Mouse (Mus musculus): Measurements from ENCODE around the gene Olfr1101. TPM values are rescaled to one million over a fixed set of nuclear protein-coding genes. Genes with fewer than 3 reads are reported as not detected.

Olfr1101 gene
- polyA plus RNA-seq (2014; fragmentation: Nextera tagmentation; extraction: Ambion mirVana) = not detected in 2 replicates

- DNase-seq (ENCODE audit: low spot score) (no peak), ATAC-seq (ENCODE audit: low read depth) (no peak)
- Histone ChIP-seq H3K9me3 (ENCODE audit: control insufficient read depth, low read length) (no peaks in the 10 kb centered on the region), H3K36me3 (ENCODE audit: control insufficient read depth, insufficient read depth, low read length) (no peaks in the 10 kb centered on the region), H3K4me1 (ENCODE audit: control insufficient read depth, insufficient read depth, low read length) (no peaks in the 10 kb centered on the region), H3K27ac (replicated peaks; ENCODE audit: low read depth, low read length) (no peak within 1 kb of the TSS), H3K4me3 (ENCODE audit: low read depth, low read length) (no peak within 1 kb of the TSS), H3K27me3 (replicated peaks; ENCODE audit: control insufficient read depth, insufficient read depth, low read length) (no peaks in the 10 kb centered on the region), H3K9ac (ENCODE audit: low read depth, low read length) (no peak within 1 kb of the TSS), H3K4me2 (ENCODE audit: low read depth, low read length) (no peak within 1 kb of the TSS)
- 75% methylated on average over 3 of the region's 3 CpGs for WGBS
Measured at GRCm38 (mm10) chr2:86991121-86991520, at the start of gene Olfr1101. TSS of gene Olfr1101 (minus strand) at chr2:86991221.

- Histone ChIP-seq H3K9ac (ENCODE audit: low read depth, low read length) (no peak within 1 kb of the TSS), H3K4me1 (ENCODE audit: control insufficient read depth, insufficient read depth, low read length) (no peaks in the 10 kb centered on the region), H3K4me3 (ENCODE audit: low read depth, low read length) (no peak within 1 kb of the TSS), H3K36me3 (ENCODE audit: control insufficient read depth, insufficient read depth, low read length) (no peaks in the 10 kb centered on the region), H3K27ac (replicated peaks; ENCODE audit: low read depth, low read length) (no peak within 1 kb of the TSS), H3K4me2 (ENCODE audit: low read depth, low read length) (no peak within 1 kb of the TSS), H3K27me3 (replicated peaks; ENCODE audit: control insufficient read depth, insufficient read depth, low read length) (no peaks in the 10 kb centered on the region), H3K9me3 (ENCODE audit: control insufficient read depth, low read length) (no peaks in the 10 kb centered on the region)
- DNase-seq (ENCODE audit: low spot score) (no peak), ATAC-seq (ENCODE audit: low read depth) (no peak)
Measured at GRCm38 (mm10) chr2:87036431-87036830, 45.4 kb upstream of the Olfr1101 start, which contains the start of gene Olfr1105. TSS of gene Olfr1105 (minus strand) at chr2:87036531.

GRCm38 (mm10) chr2:87026980-87027379 is 36.0 kb upstream of the Olfr1101 start, which contains the start of gene Olfr1104:
TSS of gene Olfr1104 (minus strand) at chr2:87027080.
- Histone ChIP-seq H3K27me3 (replicated peaks; ENCODE audit: control insufficient read depth, insufficient read depth, low read length) (no peaks in the 10 kb centered on the region), H3K4me2 (ENCODE audit: low read depth, low read length) (no peak within 1 kb of the TSS), H3K27ac (replicated peaks; ENCODE audit: low read depth, low read length) (no peak within 1 kb of the TSS), H3K4me3 (ENCODE audit: low read depth, low read length) (no peak within 1 kb of the TSS), H3K9ac (ENCODE audit: low read depth, low read length) (no peak within 1 kb of the TSS), H3K4me1 (ENCODE audit: control insufficient read depth, insufficient read depth, low read length) (no peaks in the 10 kb centered on the region), H3K9me3 (ENCODE audit: control insufficient read depth, low read length) (no peaks in the 10 kb centered on the region), H3K36me3 (ENCODE audit: control insufficient read depth, insufficient read depth, low read length) (no peaks in the 10 kb centered on the region)
- DNase-seq (ENCODE audit: low spot score) = no peak
- ATAC-seq (ENCODE audit: low read depth) = no peak
- 68% methylated on average over 1 of the region's 1 CpGs for WGBS

GRCm38 (mm10) chr2:86998098-86998497 is 7.1 kb upstream of the Olfr1101 start, which contains the start of gene Olfr1102:
TSS of gene Olfr1102 (plus strand) at chr2:86998398.
- ATAC-seq (ENCODE audit: low read depth) = no peak
- no peak within 1 kb of the TSS for H3K4me2 ChIP-seq (ENCODE audit: low read depth, low read length)

GRCm38 (mm10) chr2:86979854-86980253 is 11.2 kb downstream of the Olfr1101 start, which contains the start of gene Olfr1100:
TSS of gene Olfr1100 (minus strand) at chr2:86979954.
- H3K27me3 ChIP-seq (replicated peaks; ENCODE audit: control insufficient read depth, insufficient read depth, low read length) = no peaks in the 10 kb centered on the region
- no peaks in the 10 kb centered on the region for H3K36me3 ChIP-seq (ENCODE audit: control insufficient read depth, insufficient read depth, low read length)
- no peak within 1 kb of the TSS for H3K9ac ChIP-seq (ENCODE audit: low read depth, low read length)
- H3K27ac ChIP-seq (replicated peaks; ENCODE audit: low read depth, low read length) = no peak within 1 kb of the TSS
- H3K4me2 ChIP-seq (ENCODE audit: low read depth, low read length) = no peak within 1 kb of the TSS
- H3K9me3 ChIP-seq (ENCODE audit: control insufficient read depth, low read length) = no peaks in the 10 kb centered on the region
- WGBS = 71% methylated on average over 3 of the region's 3 CpGs
- no peak for DNase-seq (ENCODE audit: low spot score)
- H3K4me1 ChIP-seq (ENCODE audit: control insufficient read depth, insufficient read depth, low read length) = no peaks in the 10 kb centered on the region
- H3K4me3 ChIP-seq (ENCODE audit: low read depth, low read length) = no peak within 1 kb of the TSS
- no peak for ATAC-seq (ENCODE audit: low read depth)

More at GRCm38 (mm10) chr2:86998098-86998497, 7.1 kb upstream of the Olfr1101 start, which contains the start of gene Olfr1102:
- no peaks in the 10 kb centered on the region for H3K4me1 ChIP-seq (ENCODE audit: control insufficient read depth, insufficient read depth, low read length)
- no peak within 1 kb of the TSS for H3K9ac ChIP-seq (ENCODE audit: low read depth, low read length)
- H3K4me3 ChIP-seq (ENCODE audit: low read depth, low read length) = no peak within 1 kb of the TSS
- H3K9me3 ChIP-seq (ENCODE audit: control insufficient read depth, low read length) = no peaks in the 10 kb centered on the region
- no peaks in the 10 kb centered on the region for H3K36me3 ChIP-seq (ENCODE audit: control insufficient read depth, insufficient read depth, low read length)
- no peaks in the 10 kb centered on the region for H3K27me3 ChIP-seq (replicated peaks; ENCODE audit: control insufficient read depth, insufficient read depth, low read length)
- DNase-seq (ENCODE audit: low spot score) = no peak
- no peak within 1 kb of the TSS for H3K27ac ChIP-seq (replicated peaks; ENCODE audit: low read depth, low read length)

- Histone ChIP-seq H3K9me3 (ENCODE audit: control insufficient read depth, low read length) (no peaks in the 10 kb centered on the region), H3K4me1 (ENCODE audit: control insufficient read depth, insufficient read depth, low read length) (no peaks in the 10 kb centered on the region), H3K27ac (replicated peaks; ENCODE audit: low read depth, low read length) (no peak within 1 kb of the TSS), H3K9ac (ENCODE audit: low read depth, low read length) (no peak within 1 kb of the TSS), H3K4me3 (ENCODE audit: low read depth, low read length) (no peak within 1 kb of the TSS), H3K27me3 (replicated peaks; ENCODE audit: control insufficient read depth, insufficient read depth, low read length) (no peaks in the 10 kb centered on the region), H3K36me3 (ENCODE audit: control insufficient read depth, insufficient read depth, low read length) (no peaks in the 10 kb centered on the region), H3K4me2 (ENCODE audit: low read depth, low read length) (no peak within 1 kb of the TSS)
- no peak for ATAC-seq (ENCODE audit: low read depth)
- WGBS = 95% methylated on average over 1 of the region's 1 CpGs
- no peak for DNase-seq (ENCODE audit: low spot score)
Measured at GRCm38 (mm10) chr2:86960593-86960992, 30.4 kb downstream of the Olfr1101 start, which contains the start of gene Olfr1099. TSS of gene Olfr1099 (minus strand) at chr2:86960693.

Other genes with a start within 250 kb of the Olfr1101 start
- not detected in 2 replicates for gene Olfr1090, start 232.2 kb downstream of the Olfr1101 start, polyA plus RNA-seq (2014; fragmentation: Nextera tagmentation; extraction: Ambion mirVana)
- gene Olfr1093, start 208.7 kb downstream of the Olfr1101 start, polyA plus RNA-seq (2014; fragmentation: Nextera tagmentation; extraction: Ambion mirVana) = not detected in 2 replicates
- not detected in 2 replicates for gene Olfr141, start 181.2 kb downstream of the Olfr1101 start, polyA plus RNA-seq (2014; fragmentation: Nextera tagmentation; extraction: Ambion mirVana)
- gene Olfr1094, start 166.6 kb downstream of the Olfr1101 start, polyA plus RNA-seq (2014; fragmentation: Nextera tagmentation; extraction: Ambion mirVana) = not detected in 2 replicates
- gene Olfr1095, start 139.5 kb downstream of the Olfr1101 start, polyA plus RNA-seq (2014; fragmentation: Nextera tagmentation; extraction: Ambion mirVana) = not detected in 2 replicates
- gene Gm13723, start 116.4 kb downstream of the Olfr1101 start, polyA plus RNA-seq (2014; fragmentation: Nextera tagmentation; extraction: Ambion mirVana) = not detected in 2 replicates
- gene Olfr1097, start 99.0 kb downstream of the Olfr1101 start, polyA plus RNA-seq (2014; fragmentation: Nextera tagmentation; extraction: Ambion mirVana) = 0.05 TPM in 1 of 2 replicates, not detected in the other
- gene Olfr1098, start 66.7 kb downstream of the Olfr1101 start, polyA plus RNA-seq (2014; fragmentation: Nextera tagmentation; extraction: Ambion mirVana) = 0.06 TPM in 1 of 2 replicates, not detected in the other
- gene Olfr1099, start 30.5 kb downstream of the Olfr1101 start, polyA plus RNA-seq (2014; fragmentation: Nextera tagmentation; extraction: Ambion mirVana) = not detected in 2 replicates
- not detected in 2 replicates for gene Olfr1100, start 11.3 kb downstream of the Olfr1101 start, polyA plus RNA-seq (2014; fragmentation: Nextera tagmentation; extraction: Ambion mirVana)
- not detected in 2 replicates for gene Olfr1102, start 7.2 kb upstream of the Olfr1101 start, polyA plus RNA-seq (2014; fragmentation: Nextera tagmentation; extraction: Ambion mirVana)
- 0.24 TPM in 1 of 2 replicates, not detected in the other for gene Olfr1104, start 35.9 kb upstream of the Olfr1101 start, polyA plus RNA-seq (2014; fragmentation: Nextera tagmentation; extraction: Ambion mirVana)
- 0.18 TPM in 1 of 2 replicates, not detected in the other for gene Olfr1105, start 45.3 kb upstream of the Olfr1101 start, polyA plus RNA-seq (2014; fragmentation: Nextera tagmentation; extraction: Ambion mirVana)
- gene Olfr1106, start 61.1 kb upstream of the Olfr1101 start, polyA plus RNA-seq (2014; fragmentation: Nextera tagmentation; extraction: Ambion mirVana) = not detected in 2 replicates
- not detected in 2 replicates for gene Olfr1107, start 84.6 kb upstream of the Olfr1101 start, polyA plus RNA-seq (2014; fragmentation: Nextera tagmentation; extraction: Ambion mirVana)
- gene Olfr1109, start 104.8 kb upstream of the Olfr1101 start, polyA plus RNA-seq (2014; fragmentation: Nextera tagmentation; extraction: Ambion mirVana) = not detected in 2 replicates
- not detected in 2 replicates for gene Olfr259, start 123.3 kb upstream of the Olfr1101 start, polyA plus RNA-seq (2014; fragmentation: Nextera tagmentation; extraction: Ambion mirVana)
- gene Olfr1110, start 149.1 kb upstream of the Olfr1101 start, polyA plus RNA-seq (2014; fragmentation: Nextera tagmentation; extraction: Ambion mirVana) = 0.06 TPM in 1 of 2 replicates, not detected in the other
- not detected in 2 replicates for gene Olfr1111, start 161.4 kb upstream of the Olfr1101 start, polyA plus RNA-seq (2014; fragmentation: Nextera tagmentation; extraction: Ambion mirVana)
- not detected in 2 replicates for gene Olfr1112, start 196.6 kb upstream of the Olfr1101 start, polyA plus RNA-seq (2014; fragmentation: Nextera tagmentation; extraction: Ambion mirVana)
- gene Olfr1113, start 217.7 kb upstream of the Olfr1101 start, polyA plus RNA-seq (2014; fragmentation: Nextera tagmentation; extraction: Ambion mirVana) = not detected in 2 replicates